ENCODE assay signal across 25 mouse cellular contexts in the genomic region with DNA sequence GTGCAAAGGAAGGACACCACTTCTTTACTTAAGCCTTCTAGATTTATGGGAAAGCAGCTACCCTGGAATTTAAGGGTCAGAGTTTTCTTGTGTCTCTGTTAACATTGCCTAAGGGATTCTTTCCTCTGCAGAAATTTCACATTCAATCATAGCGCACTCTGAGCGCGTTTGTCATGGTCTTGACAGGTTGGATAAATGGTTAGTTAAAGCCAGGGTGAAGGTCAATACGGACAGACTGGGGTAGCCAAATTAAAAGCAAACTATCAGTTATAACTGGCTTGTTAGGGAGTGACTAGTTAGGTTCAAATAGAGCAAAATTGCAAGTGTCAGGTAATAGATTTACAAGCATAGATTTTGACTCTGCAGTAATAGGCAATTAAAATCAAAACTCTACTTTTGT.
DNase-seq lines count a peak whose midpoint lies in the region; ATAC-seq lines count a peak whose summit lies in the region.
"Had no signal": no experiment of that assay in that cellular context is flagged by ENCODE, and none has a peak within 500 bp of the region (broad histone marks: within the 10 kb centered on the region; RNA-seq: fewer than 3 reads in every experiment).

No protein-coding gene starts in this region.

- no peaks in the 10 kb centered on the region for H3K27me3 ChIP-seq in midbrain, embryonic 14.5 days (ENCODE audit: control insufficient read depth, insufficient read depth, low read length)
- H3K27me3 ChIP-seq in midbrain, embryonic 10.5 days (ENCODE audit: low read depth, poor library complexity, severe bottlenecking), result no peaks in the 10 kb centered on the region
- H3K27me3 ChIP-seq: embryonic facial prominence, embryonic 13.5 days; hindbrain, embryonic 13.5 days; limb, embryonic 12.5 days; liver, embryonic 12.5 days; Patski had no signal

- no peaks in the 10 kb centered on the region for H3K36me3 ChIP-seq in midbrain, embryonic 14.5 days (ENCODE audit: control insufficient read depth, insufficient read depth, low read length)
- no peaks in the 10 kb centered on the region for H3K36me3 ChIP-seq in midbrain, embryonic 10.5 days
- H3K36me3 ChIP-seq: embryonic facial prominence, embryonic 13.5 days; hindbrain, embryonic 13.5 days; limb, embryonic 12.5 days; liver, embryonic 12.5 days had no signal

- no peak overlapping the region for H3K27ac ChIP-seq in midbrain, embryonic 14.5 days (replicated peaks; ENCODE audit: low read depth, low read length)
- no peak overlapping the region for H3K27ac ChIP-seq in midbrain, embryonic 10.5 days (replicated peaks)
- H3K27ac ChIP-seq: embryonic facial prominence, embryonic 13.5 days; hindbrain, embryonic 13.5 days; left cerebral cortex, adult 2 months; limb, embryonic 12.5 days; liver, embryonic 12.5 days had no signal

- ATAC-seq in midbrain, embryonic 14.5 days (ENCODE audit: low FRiP score, low TSS enrichment), result no peak
- no peak for ATAC-seq in erythroblast, adult 5-6 weeks (replicated peaks; ENCODE audit: low FRiP score, poor library complexity, severe bottlenecking)
- ATAC-seq: CD4-positive, CD25-positive, alpha-beta regulatory T cell, adult 4 months; forebrain, embryonic 16.5 days; intestine, postnatal 0 days; liver, embryonic 12.5 days; Patski had no signal

- WGBS in midbrain, embryonic 14.5 days, result 54% methylated on average over 4 of the region's 4 CpGs
- 72% methylated on average over 4 of the region's 4 CpGs for WGBS in midbrain, embryonic 10.5 days

- no peaks in the 10 kb centered on the region for H3K9me3 ChIP-seq in midbrain, embryonic 14.5 days (ENCODE audit: control insufficient read depth, low read length)
- H3K9me3 ChIP-seq in midbrain, embryonic 10.5 days (replicated peaks), result no peaks in the 10 kb centered on the region
- H3K9me3 ChIP-seq: embryonic facial prominence, embryonic 13.5 days; hindbrain, embryonic 13.5 days; limb, embryonic 12.5 days; liver, embryonic 12.5 days had no signal

- H3K4me3 ChIP-seq in midbrain, embryonic 14.5 days (replicated peaks; ENCODE audit: low read depth, low read length), result no peak overlapping the region
- no peak overlapping the region for H3K4me3 ChIP-seq in midbrain, embryonic 10.5 days
- H3K4me3 ChIP-seq: embryonic facial prominence, embryonic 13.5 days; hindbrain, embryonic 13.5 days; left cerebral cortex, adult 2 months; limb, embryonic 12.5 days; liver, embryonic 12.5 days had no signal

- no peak overlapping the region for H3K4me2 ChIP-seq in midbrain, embryonic 14.5 days (ENCODE audit: low read length)
- H3K4me2 ChIP-seq: embryonic facial prominence, embryonic 13.5 days; hindbrain, embryonic 13.5 days; limb, embryonic 12.5 days; liver, embryonic 12.5 days; lung, embryonic 14.5 days had no signal

- DNase-seq in embryo, embryonic 10 days (ENCODE audit: low spot score), result peak; percentile 66
- no peak for DNase-seq in embryo, embryonic 9.5 days (ENCODE audit: extremely low spot score)
- DNase-seq in midbrain, embryonic 14.5 days, result peak; percentile 38
- no peak for DNase-seq in midbrain, embryonic 10.5 days (ENCODE audit: low spot score)
- DNase-seq in embryo, embryonic 11 days, result peak; percentile 59
- DNase-seq in mesoderm, embryonic 11.5 days (ENCODE audit: low read depth, low spot score), result peak; percentile 80
- DNase-seq in layer of hippocampus, adult 11-12 months (ENCODE audit: low spot score), result no peak
- DNase-seq: adrenal gland, postnatal 10 days; cerebellum, adult 11 months; cerebellum, postnatal 14 days; gastrocnemius, postnatal 36 days; kidney, postnatal 14 days; lung, embryonic 14.5 days; lung, postnatal 36 days; right cerebral cortex, postnatal 25 days had no signal

- no peak overlapping the region for H3K9ac ChIP-seq in midbrain, embryonic 14.5 days (replicated peaks; ENCODE audit: low read length)
- H3K9ac ChIP-seq: embryonic facial prominence, embryonic 13.5 days; hindbrain, embryonic 13.5 days; limb, embryonic 12.5 days; liver, embryonic 12.5 days; lung, embryonic 14.5 days had no signal

- no peaks in the 10 kb centered on the region for H3K4me1 ChIP-seq in midbrain, embryonic 14.5 days (ENCODE audit: control insufficient read depth, insufficient read depth, low read length)
- H3K4me1 ChIP-seq in midbrain, embryonic 10.5 days, result no peaks in the 10 kb centered on the region
- H3K4me1 ChIP-seq: hindbrain, embryonic 13.5 days; limb, embryonic 12.5 days; liver, embryonic 12.5 days had no signal

Comparison
In these comparisons a context has a peak if more than half of its experiments do, and no peak if none do; other contexts are left out.
1. DNase-seq: peak in embryo, embryonic 10 days (single experiment), midbrain, embryonic 14.5 days (single experiment), embryo, embryonic 11 days (single experiment) and mesoderm, embryonic 11.5 days (single experiment); none in embryo, embryonic 9.5 days (single experiment), midbrain, embryonic 10.5 days (single experiment) and layer of hippocampus, adult 11-12 months (single experiment).